Mouse (Mus musculus): ENCODE data around the gene Csnk1g1.

Gene Csnk1g1

DNA sequence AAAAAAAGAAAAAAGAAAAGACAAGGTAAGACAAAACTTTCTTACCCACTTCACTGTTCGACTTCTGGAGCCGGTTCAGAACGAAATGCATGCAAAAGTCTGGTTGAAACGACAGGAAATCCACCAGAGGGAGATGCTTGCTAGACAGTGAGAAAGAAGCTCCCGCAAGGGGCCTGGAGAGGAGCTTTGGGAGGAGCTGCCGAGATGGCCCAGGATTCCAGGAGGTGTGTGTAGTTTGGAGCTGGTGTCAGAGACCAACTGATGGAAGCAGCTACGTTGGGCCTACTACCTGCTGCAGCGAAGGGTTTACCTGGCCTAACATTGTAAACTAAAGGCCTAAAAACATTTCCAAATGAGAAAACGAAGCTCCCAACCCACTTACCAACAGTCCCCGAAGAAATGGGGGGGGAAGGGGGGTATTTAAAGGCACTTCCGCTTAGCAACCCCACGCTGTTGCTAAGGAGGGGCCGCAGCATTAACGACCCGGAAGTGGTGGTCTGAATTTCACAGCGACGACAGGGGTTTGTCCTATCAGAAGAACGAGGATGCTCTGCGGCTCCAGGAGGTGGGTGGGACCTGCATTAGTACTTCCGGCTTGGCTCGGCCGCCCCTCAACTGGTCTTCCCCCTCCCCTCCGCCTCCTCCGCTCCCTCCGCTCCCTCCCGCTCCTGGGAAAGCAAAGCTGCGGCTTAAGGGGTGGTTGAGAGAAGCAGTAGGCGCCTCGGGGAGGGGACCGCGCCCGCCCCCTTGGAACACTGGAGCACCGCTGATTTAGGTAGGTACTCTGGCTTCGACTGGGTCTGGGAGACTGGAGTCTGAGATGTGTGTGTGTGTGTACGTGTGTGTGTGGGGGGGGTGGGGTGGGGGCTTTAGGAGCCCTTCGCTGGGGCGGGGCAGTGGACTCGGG, at the start of gene Csnk1g1, which contains the start of gene Trip4:
Csnk1g1 (plus strand) TSS at position 531 of the 907 bp plus-strand sequence.
Trip4 (minus strand) TSS at position 401 of the 907 bp plus-strand sequence.
- DNase-seq (ENCODE audit: low read depth): peak; percentile 92

DNA sequence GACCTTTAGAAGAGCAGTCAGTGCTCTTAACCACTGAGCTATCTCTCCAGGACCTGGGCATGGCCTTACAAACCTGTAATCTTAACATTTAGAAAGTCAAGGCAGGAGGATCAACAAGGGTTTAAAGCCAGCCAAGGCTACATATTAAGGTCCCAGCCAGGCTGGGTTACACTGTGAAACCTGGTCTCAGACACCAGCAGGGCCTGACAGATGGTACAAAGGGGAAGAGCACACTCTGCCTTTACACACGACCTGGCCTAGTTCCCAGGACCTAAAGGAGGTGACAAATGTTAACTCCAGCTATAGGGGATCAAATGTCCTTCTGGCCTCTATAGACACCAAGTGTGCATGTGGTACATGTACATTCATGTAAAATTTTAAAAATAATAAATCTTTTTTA, 49.1 kb upstream of the Csnk1g1 start:
- no peak for DNase-seq (ENCODE audit: low read depth)

GRCm38 (mm10) chr9:65884564-65885315, 24.0 kb upstream of the Csnk1g1 start:
- DNase-seq (ENCODE audit: low read depth): peak; percentile 84

GRCm38 (mm10) chr9:65890143-65890628, 18.5 kb upstream of the Csnk1g1 start, which contains the start of gene Pclaf:
TSS of gene Pclaf (plus strand) at chr9:65890237.
- peak; percentile 80 for DNase-seq (ENCODE audit: low read depth)

- DNase-seq (ENCODE audit: low read depth): no peak
Measured at GRCm38 (mm10) chr9:65891126-65891525, 17.6 kb upstream of the Csnk1g1 start.

DNA sequence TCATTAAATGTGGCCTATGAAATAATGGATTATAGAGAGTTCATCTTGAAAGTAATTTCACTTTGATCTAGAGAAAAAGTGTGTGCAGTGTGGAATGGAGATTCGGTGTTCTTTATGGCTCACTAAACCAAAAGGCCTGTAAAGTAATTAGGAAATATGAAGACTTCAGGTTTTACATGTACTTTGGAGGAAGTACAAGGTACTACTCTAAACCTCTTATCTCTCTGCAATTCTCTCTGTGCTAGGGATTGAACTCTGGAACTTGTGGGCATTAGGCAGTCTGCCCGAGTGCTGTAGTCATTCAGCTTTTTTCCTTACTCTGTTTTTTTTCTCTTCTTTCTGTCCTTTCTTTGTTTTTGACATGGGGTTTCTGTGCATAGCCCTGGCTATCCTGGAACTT, 11.7 kb upstream of the Csnk1g1 start:
- no peak for DNase-seq (ENCODE audit: low read depth)

GRCm38 (mm10) chr9:65902879-65903278, 5.8 kb upstream of the Csnk1g1 start:
- no peak for DNase-seq (ENCODE audit: low read depth)

DNA sequence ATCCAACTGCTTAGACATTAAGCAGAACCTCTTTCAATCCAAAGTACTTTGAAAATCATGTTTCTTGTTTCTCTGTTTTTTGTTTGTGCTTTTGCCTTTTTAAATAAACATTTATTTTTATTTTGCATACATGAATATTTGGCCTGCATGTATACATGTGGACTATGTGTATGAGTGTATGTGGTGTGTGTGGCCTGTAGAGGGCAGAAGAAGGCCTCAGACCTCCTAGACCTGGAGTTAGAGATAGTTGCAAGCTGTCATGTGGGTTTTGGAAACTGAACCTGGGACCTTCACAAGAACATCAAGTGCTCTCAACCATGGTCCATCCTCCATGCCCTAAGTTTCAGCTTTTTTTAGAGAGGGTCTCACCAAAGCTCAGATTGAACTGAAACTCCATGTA, 5.3 kb upstream of the Csnk1g1 start:
- no peak for DNase-seq (ENCODE audit: low read depth)

GRCm38 (mm10) chr9:65909301-65909801, 627 bp downstream of the Csnk1g1 start:
- peak; percentile 43 for DNase-seq (ENCODE audit: low read depth)

- no peak for DNase-seq (ENCODE audit: low read depth)
Measured at GRCm38 (mm10) chr9:65909837-65910236, 1.1 kb downstream of the Csnk1g1 start.

DNA sequence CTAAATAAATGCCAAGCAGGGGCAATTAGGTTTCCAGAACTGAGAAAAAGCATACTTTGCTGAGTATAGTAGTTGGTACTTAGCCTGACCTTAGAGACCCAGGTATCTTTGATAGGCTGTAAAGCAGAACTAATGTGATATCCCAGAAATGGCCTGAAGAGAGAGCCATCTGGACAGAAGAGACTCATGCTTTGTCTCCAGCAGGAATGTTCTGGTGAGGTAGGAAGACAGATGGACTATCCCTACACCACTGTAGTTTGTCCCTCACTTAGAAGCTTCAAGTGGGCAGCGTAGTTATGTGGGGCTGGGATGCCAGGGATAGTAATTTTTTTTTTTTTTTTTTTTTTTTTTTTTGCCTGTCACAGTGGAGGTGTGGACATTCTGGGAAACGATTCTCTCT, 5.3 kb downstream of the Csnk1g1 start:
- DNase-seq (ENCODE audit: low read depth): no peak

GRCm38 (mm10) chr9:65917015-65917414, 8.3 kb downstream of the Csnk1g1 start:
- no peak for DNase-seq (ENCODE audit: low read depth)

DNA sequence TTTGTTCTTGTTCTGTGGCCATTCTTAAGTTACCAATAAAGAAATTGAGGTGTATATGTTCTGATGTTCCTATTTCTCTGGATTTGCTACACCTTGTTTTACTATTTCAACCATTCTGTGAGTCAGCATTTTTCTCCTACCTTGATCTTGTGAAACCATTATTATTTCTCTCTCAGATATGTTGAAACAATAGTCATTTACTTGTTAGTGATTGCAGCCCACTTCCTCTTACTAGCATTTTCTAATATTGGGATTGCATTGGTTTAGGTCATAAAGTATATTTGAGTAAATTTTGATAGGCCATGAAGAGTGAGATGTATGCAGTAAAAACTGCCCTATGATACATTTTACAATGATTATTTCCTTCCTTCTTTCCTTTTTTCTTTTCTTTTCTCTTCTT, 19.7 kb downstream of the Csnk1g1 start:
- DNase-seq (ENCODE audit: low read depth): no peak

DNA sequence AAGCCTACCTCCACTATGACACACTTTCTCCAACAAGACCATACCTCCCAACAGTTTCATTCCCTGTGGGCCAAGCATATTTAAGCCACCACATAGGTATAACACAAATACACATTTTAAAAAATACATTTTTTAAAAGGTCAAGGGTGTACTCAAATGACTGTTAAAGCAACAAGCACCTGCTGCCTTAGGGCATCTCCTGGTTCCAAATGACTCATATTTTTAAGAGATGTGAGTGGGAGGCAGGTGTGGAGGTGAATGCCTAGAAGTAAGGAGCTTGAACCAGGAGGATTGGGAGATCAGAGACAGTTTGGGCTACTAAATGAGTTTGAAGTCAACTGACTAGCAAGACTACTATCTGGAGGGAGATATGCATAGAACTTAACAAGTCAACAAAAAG, 21.1 kb downstream of the Csnk1g1 start:
- DNase-seq (ENCODE audit: low read depth): no peak

- DNase-seq (ENCODE audit: low read depth): no peak
Measured at GRCm38 (mm10) chr9:65937566-65937965, 28.8 kb downstream of the Csnk1g1 start.

GRCm38 (mm10) chr9:65951082-65951587, 42.4 kb downstream of the Csnk1g1 start:
- no peak for DNase-seq (ENCODE audit: low read depth)

DNA sequence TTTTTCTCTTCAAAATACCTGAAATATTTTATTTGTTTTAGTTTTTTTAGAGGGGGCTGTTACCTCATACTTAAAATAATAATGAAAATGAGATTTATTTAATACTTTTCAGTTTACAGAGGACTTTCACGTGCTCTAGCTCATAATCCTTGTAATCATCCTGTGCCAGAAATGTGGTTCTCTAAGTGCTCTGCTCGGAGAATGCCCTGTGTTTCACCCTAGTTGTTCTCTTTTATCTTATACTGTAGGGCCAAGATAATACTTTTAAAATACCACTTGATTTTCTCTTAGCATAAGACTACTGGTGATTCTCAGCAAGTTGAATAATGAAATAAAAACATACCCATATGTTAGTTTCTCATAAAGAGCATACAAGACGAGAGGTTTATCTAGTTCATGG, 61.3 kb downstream of the Csnk1g1 start:
- DNase-seq (ENCODE audit: low read depth): no peak

GRCm38 (mm10) chr9:65973206-65973605, 64.5 kb downstream of the Csnk1g1 start:
- DNase-seq (ENCODE audit: low read depth): no peak

DNA sequence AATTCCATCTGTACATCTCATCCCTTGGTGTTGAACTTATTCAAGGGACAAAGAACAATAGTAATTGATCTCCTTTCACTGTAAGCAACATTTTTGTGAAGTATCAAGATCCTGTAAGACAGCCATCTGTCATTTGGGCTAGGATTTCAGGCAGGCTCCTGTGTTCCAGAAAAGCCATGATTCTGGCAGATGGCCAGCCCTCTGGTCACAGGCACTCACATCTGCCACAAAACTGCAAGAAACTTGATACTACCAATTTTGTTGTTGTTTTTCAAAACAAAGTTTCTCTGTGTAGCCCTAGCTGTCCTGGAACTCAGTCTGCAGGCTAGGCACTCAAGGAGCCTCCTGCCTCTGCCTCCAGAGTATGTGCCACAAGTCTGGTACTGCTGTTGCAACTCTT, 67.2 kb downstream of the Csnk1g1 start:
- no peak for DNase-seq (ENCODE audit: low read depth)

- DNase-seq (ENCODE audit: low read depth): no peak
Measured at GRCm38 (mm10) chr9:65982841-65983240, 74.1 kb downstream of the Csnk1g1 start.

GRCm38 (mm10) chr9:65987021-65987420, 78.3 kb downstream of the Csnk1g1 start:
- no peak for DNase-seq (ENCODE audit: low read depth)
